Mouse (Mus musculus) lung, postnatal 0 days (tissue): ENCODE results near the gene Tmem171. TPM values are rescaled to one million over a fixed set of nuclear protein-coding genes. Genes with fewer than 3 reads are reported as not detected.
A peak's percentile ranks its signal among the peaks of the same experiment; 100 is the strongest.

Source experiments
- ATAC-seq: fragments of 200-750 bp; cut with Nextera tagmentation; 2 replicates; pipeline ENCODE4 v1.8.0; 2017; ENCODE audit warnings: moderate library complexity
- DNase-seq: peaks from one replicate; pipeline ENCODE4 v3.0.0-alpha.2; 2016; ENCODE audit warnings: low spot score
- H3K27ac ChIP-seq: fragments of 300-500 bp; sonication (generic); 2 replicates; pipeline ENCODE4 v1.5.1; 2014; ENCODE audit warnings: antibody characterized with exemption, mild to moderate bottlenecking, low read length, mixed read lengths
- H3K27me3 ChIP-seq: fragments of 300-500 bp; sonication (generic); replicated peaks from 2 replicates; pipeline ENCODE4 v1.6.1; 2014; ENCODE audit warnings: low read length, mixed read lengths; ENCODE audit not compliant: insufficient read depth
- H3K36me3 ChIP-seq: fragments of 300-500 bp; sonication (generic); 2 replicates; pipeline ENCODE4 v1.6.1; 2014; ENCODE audit warnings: low read length, mixed read lengths; ENCODE audit not compliant: insufficient read depth
- H3K4me1 ChIP-seq: fragments of 300-500 bp; sonication (generic); 2 replicates; pipeline ENCODE4 v1.6.1; 2014; ENCODE audit warnings: antibody characterized with exemption, low read depth, low read length, mixed read lengths; ENCODE audit not compliant: insufficient read depth
- H3K4me2 ChIP-seq: fragments of 300-500 bp; sonication (generic); replicated peaks from 2 replicates; pipeline ENCODE4 v1.6.1; 2014; ENCODE audit warnings: low read depth, mild to moderate bottlenecking, low read length, moderate library complexity, mixed read lengths
- H3K4me3 ChIP-seq: fragments of 300-500 bp; sonication (generic); 2 replicates; pipeline ENCODE4 v1.5.1; 2014; ENCODE audit warnings: low read depth, low read length
- H3K9ac ChIP-seq: fragments of 300-500 bp; sonication (generic); replicated peaks from 2 replicates; pipeline ENCODE4 v1.6.1; 2014; ENCODE audit warnings: low read depth, mild to moderate bottlenecking
- H3K9me3 ChIP-seq: fragments of 300-500 bp; sonication (generic); 2 replicates; pipeline ENCODE4 v1.6.1; 2016; ENCODE audit warnings: low read length, mixed read lengths
- CTCF ChIP-seq: IDR thresholded peaks from 2 replicates; pipeline ENCODE4 v1.5.1; 2016; ENCODE audit warnings: antibody characterized with exemption, mild to moderate bottlenecking
- EP300 ChIP-seq: IDR thresholded peaks from 2 replicates; pipeline ENCODE4 v1.6.1; 2016; ENCODE audit warnings: antibody characterized with exemption, mild to moderate bottlenecking, control low read depth
- WGBS: fragments of 180-500 bp; shearing (Covaris S2); extraction: QIAGEN DNeasy Blood & Tissue Kit; methylation state at CpG from one replicate; pipeline ENCODE4 v1.1.7; 2014; 5-methylcytosine and 5-hydroxymethylcytosine counted together
- polyA plus RNA-seq: library from polyadenylated mRNA; unstranded; fragments of >200 nt; fragmentation: Nextera tagmentation; extraction: Ambion mirVana; gene quantifications from 2 replicates; pipeline ENCODE4 v1.2.1, GENCODE M21; 2015

Gene Tmem171
- polyA plus RNA-seq, result 20.1 and 22.1 TPM in 2 replicates

- Histone ChIP-seq H3K4me1 (peaks cover 8% of the 10 kb centered on the region; the same call in 1 of the 2 replicates), H3K4me3 (peak within 1 kb of the TSS; percentile 43), H3K27ac (peak within 1 kb of the TSS; percentile 87), H3K36me3 (no peaks in the 10 kb centered on the region), H3K9ac (peak within 1 kb of the TSS; percentile 54), H3K9me3 (no peaks in the 10 kb centered on the region), H3K27me3 (no peaks in the 10 kb centered on the region), H3K4me2 (peak within 1 kb of the TSS; percentile 66)
- DNase-seq (peak; percentile 72), ATAC-seq (peak; percentile 77)
- TF ChIP-seq CTCF (0 out of 2 replicates have a peak, but pooled peaks have one; percentile 2), EP300 (no peak)
- WGBS, result 3% methylated on average over 43 of the region's 44 CpGs
These were observed at the start of gene Tmem171 for GRCm38 (mm10) chr13:98694773-98695314. Tmem171 (minus strand) TSS chr13:98694834.

DNA sequence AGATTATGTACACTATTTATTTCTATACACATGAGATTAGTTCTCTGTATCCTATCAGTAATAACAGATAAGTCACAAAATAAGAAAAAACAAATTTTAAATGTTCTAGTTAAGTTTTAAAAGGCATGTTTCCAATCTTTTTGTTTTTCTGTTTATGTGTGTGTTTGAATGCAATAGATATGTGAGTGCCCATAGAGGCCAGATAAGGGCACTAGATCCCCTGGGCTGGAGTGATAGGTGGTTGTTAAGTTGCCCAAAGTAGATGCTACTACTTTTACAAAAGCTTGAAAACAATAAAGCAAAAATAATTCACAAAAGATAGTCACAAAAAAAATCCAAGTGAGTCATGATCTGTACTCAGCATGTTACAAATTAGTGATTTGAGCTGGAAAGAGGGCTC, 49.2 kb upstream of the Tmem171 start:
- Histone ChIP-seq H3K4me2 (no peak overlapping the region), H3K4me3 (no peak overlapping the region), H3K27ac (no peak overlapping the region), H3K9me3 (no peaks in the 10 kb centered on the region), H3K4me1 (no peaks in the 10 kb centered on the region), H3K9ac (no peak overlapping the region), H3K27me3 (no peaks in the 10 kb centered on the region), H3K36me3 (peaks cover 24% of the 10 kb centered on the region)
- TF ChIP-seq CTCF (no peak), EP300 (no peak)
- DNase-seq, result no peak
- ATAC-seq, result no peak

- DNase-seq (no peak), ATAC-seq (no peak)
- H3K4me2 ChIP-seq, result no peak overlapping the region
- H3K9ac ChIP-seq, result no peak overlapping the region
- WGBS, result 72% methylated on average over 6 of the region's 6 CpGs
- H3K27ac ChIP-seq, result no peak overlapping the region
- no peaks in the 10 kb centered on the region for H3K27me3 ChIP-seq
- no peaks in the 10 kb centered on the region for H3K9me3 ChIP-seq
- H3K4me1 ChIP-seq, result no peaks in the 10 kb centered on the region
- TF ChIP-seq CTCF (no peak), EP300 (no peak)
- H3K36me3 ChIP-seq, result peaks cover 24% of the 10 kb centered on the region
- no peak overlapping the region for H3K4me3 ChIP-seq
These were observed 48.6 kb upstream of the Tmem171 start for GRCm38 (mm10) chr13:98743214-98743613.

DNA sequence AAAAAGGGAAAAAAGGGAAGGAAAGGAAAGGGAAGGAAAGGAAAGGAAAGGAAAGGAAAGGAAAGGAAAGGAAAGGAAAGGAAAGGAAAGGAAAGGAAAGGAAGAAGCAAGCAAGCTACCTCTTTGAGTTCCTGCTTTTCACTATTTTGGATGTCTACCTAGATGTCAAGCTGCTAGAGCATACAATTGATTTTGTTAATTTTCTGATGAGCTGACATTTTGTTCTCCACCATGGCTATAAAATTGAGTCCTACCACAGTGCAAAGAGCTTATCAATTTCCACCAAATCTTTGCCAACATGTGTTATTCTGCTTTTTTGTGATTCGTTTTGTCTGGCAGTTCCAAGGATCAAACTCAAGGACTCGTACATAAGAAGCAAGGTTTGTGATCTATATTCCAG, 43.6 kb upstream of the Tmem171 start:
- Histone ChIP-seq H3K36me3 (peaks cover 19% of the 10 kb centered on the region), H3K4me2 (no peak overlapping the region), H3K9ac (no peak overlapping the region), H3K4me3 (no peak overlapping the region), H3K27ac (no peak overlapping the region), H3K27me3 (no peaks in the 10 kb centered on the region), H3K4me1 (no peaks in the 10 kb centered on the region), H3K9me3 (no peaks in the 10 kb centered on the region)
- ATAC-seq, result no peak
- 92% methylated on average over 2 of the region's 2 CpGs for WGBS
- no peak for TF ChIP-seq CTCF
- no peak for TF ChIP-seq EP300
- no peak for DNase-seq

DNA sequence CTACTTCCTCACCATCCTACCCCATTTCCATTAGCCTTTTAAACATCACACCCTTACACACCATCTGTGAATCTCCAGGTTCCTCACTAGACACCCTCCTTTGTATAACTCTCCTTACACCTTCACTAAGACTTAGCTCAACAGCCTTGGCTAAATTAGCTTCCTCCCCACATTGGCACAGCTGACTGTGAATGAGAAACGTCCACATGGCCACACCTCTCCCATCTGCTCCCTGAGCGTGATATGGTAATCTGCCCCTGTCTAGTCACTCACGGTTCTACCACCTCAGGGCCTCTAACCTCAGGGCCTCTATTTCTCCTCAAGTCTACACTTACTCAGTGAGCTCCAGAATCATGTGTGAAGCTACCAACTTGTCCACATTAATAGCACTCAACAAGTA, 38.7 kb upstream of the Tmem171 start:
- no peaks in the 10 kb centered on the region for H3K4me1 ChIP-seq
- DNase-seq (no peak), ATAC-seq (no peak)
- no peaks in the 10 kb centered on the region for H3K9me3 ChIP-seq
- no peak for TF ChIP-seq EP300
- no peak for TF ChIP-seq CTCF
- H3K4me2 ChIP-seq, result no peak overlapping the region
- 42% methylated on average over 3 of the region's 3 CpGs for WGBS
- H3K27me3 ChIP-seq, result no peaks in the 10 kb centered on the region
- H3K36me3 ChIP-seq, result peaks cover 40% of the 10 kb centered on the region; the same call in 1 of the 2 replicates
- no peak overlapping the region for H3K4me3 ChIP-seq
- no peak overlapping the region for H3K9ac ChIP-seq
- H3K27ac ChIP-seq, result no peak overlapping the region

DNA sequence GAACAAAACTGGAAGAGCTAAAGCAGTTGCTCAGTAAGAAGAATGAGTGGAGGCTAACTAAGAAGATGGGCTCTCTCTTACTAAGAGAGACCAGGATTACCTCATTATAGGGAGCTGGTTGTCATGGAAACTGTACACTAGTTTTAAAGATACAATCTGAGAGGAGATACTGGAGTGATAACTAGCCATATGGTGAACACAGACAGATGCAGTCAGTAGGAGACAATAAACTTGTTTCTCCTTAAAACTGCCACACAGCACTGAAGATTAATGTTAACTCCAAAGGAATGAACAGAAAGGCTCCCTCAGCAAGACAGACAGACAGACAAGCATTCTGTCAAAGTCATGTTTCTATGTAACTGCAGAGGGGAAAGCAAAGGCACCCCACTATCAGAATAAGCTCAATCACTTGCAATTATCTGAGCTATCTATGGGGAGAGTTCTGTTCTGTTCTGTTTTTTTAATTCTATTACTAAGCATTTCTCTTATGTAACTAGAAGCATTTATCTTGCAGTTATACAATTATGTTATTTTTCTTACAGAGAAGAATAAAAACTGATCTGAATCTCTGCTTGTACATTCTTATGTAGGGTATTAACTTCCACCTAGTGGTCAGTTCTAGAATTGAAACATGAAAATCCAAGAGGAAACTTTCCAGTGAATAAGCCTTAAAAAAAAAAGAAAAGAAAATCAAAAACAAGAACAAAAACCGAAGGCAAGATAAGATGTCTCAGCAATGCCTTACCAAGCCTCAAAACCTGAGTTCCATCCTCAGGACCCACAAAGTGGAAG, 34.8 kb upstream of the Tmem171 start:
- H3K9me3 ChIP-seq, result no peaks in the 10 kb centered on the region
- TF ChIP-seq EP300 (no peak), CTCF (peak; percentile 45)
- H3K36me3 ChIP-seq, result peaks cover 52% of the 10 kb centered on the region; the same call in 1 of the 2 replicates
- WGBS, result 24% methylated on average over 1 of the region's 1 CpGs
- H3K4me1 ChIP-seq, result no peaks in the 10 kb centered on the region
- H3K9ac ChIP-seq, result no peak overlapping the region
- H3K4me2 ChIP-seq, result no peak overlapping the region
- H3K27me3 ChIP-seq, result no peaks in the 10 kb centered on the region
- peak; percentile 72 for DNase-seq
- H3K4me3 ChIP-seq, result no peak overlapping the region
- ATAC-seq, result no peak
- no peak overlapping the region for H3K27ac ChIP-seq
